Mouse (Mus musculus) Patski (cell line): ENCODE results near the gene Iqcf1. TPM values are rescaled to one million over a fixed set of nuclear protein-coding genes. Genes with fewer than 3 reads are reported as not detected.

ENCODE experiments used
- ATAC-seq: fragments of 100-300 bp; one replicate; pipeline ENCODE4 v1.8.0; 2021
- CTCF ChIA-PET: fragments of 350-600 bp; sonication (Branson Sonifier 250); formaldehyde crosslinking; loops from one replicate; lab custom pipeline; 2022; ENCODE audit warnings: inconsistent platforms; lab: Charles Lee
- POLR2A ChIA-PET: fragments of 350-600 bp; sonication (Branson Sonifier 250); formaldehyde crosslinking; loops from one replicate; lab custom pipeline; 2022; ENCODE audit warnings: antibody characterized with exemption, inconsistent platforms; lab: Charles Lee
- DNase-seq: peaks from one replicate; pipeline ENCODE4 v3.0.0-alpha.2; 2011; ENCODE audit warnings: low read depth, low spot score
- H3K27me3 ChIP-seq: fragments of 371-371 bp; one replicate; pipeline ENCODE4 v1.5.1; 2021
- CTCF ChIP-seq: fragments of 100-300 bp; IDR thresholded peaks from one replicate; pipeline ENCODE4 v1.5.1; 2021
- in situ Hi-C: fragments of 300-500 bp; cut with MboI; formaldehyde crosslinking; loops from 3 replicates; pipeline ENCODE4 v1.11.1; 2018; ENCODE audit warnings: low pct_unique_long_range_greater_than_20kb, mixed read lengths
- polyA plus RNA-seq: library from polyadenylated mRNA; unstranded; gene quantifications from one replicate; pipeline ENCODE4 v1.2.3, GENCODE M21; 2021

Iqcf1 gene
- polyA plus RNA-seq, 1 experiment from 2014 or later: not detected

GRCm38 (mm10) chr9:106473081-106473752 is 26.6 kb upstream of the Iqcf1 start:
- in situ Hi-C loops: no loop called here
- CTCF ChIA-PET: interaction anchor here (0.8 to 1.4 kb wide), 4 partner anchors 20 to 52 kb away, joined by 3 to 6 read pairs (median 4); partner anchors contain the start of genes Pcbp4 and Rpl29
- DNase-seq (no peak), ATAC-seq (no peak)
- no peaks in the 10 kb centered on the region for H3K27me3 ChIP-seq
- POLR2A ChIA-PET: interaction anchor here (1.1 kb wide), 2 partner anchors 13 to 32 kb away, joined by 3 read pairs; no protein-coding TSS in a partner anchor
- TF ChIP-seq CTCF: no peak

- no peak for TF ChIP-seq CTCF
- ChIA-PET CTCF (interaction anchor here (0.8 to 1.4 kb wide), 6 partner anchors 20 to 53 kb away, joined by 3 to 7 read pairs (median 4); partner anchors contain the start of genes Abhd14a, Pcbp4 and Rpl29), POLR2A (interaction anchor here (1.1 to 1.6 kb wide), 4 partner anchors 13 to 35 kb away, joined by 3 to 6 read pairs (median 4); partner anchors contain the start of gene Acy1)
- in situ Hi-C loops: no loop called here
- H3K27me3 ChIP-seq: no peaks in the 10 kb centered on the region
- ATAC-seq (no peak), DNase-seq (no peak)
These were observed 26.0 kb upstream of the Iqcf1 start for GRCm38 (mm10) chr9:106473753-106474105.

- no peak for TF ChIP-seq CTCF
- in situ Hi-C loops: no loop called here
These were observed 25.3 kb upstream of the Iqcf1 start for GRCm38 (mm10) chr9:106474456-106474855.

GRCm38 (mm10) chr9:106475046-106475445 is 24.7 kb upstream of the Iqcf1 start:
- POLR2A ChIA-PET: interaction anchor here (1.5 to 2.0 kb wide), 3 partner anchors 24 to 45 kb away, joined by 4 to 12 read pairs (median 6); partner anchors contain the start of gene Acy1
- no peak for DNase-seq

More at GRCm38 (mm10) chr9:106474456-106474855, 25.3 kb upstream of the Iqcf1 start:
- CTCF ChIA-PET: interaction anchor here (0.8 to 3.7 kb wide), 7 partner anchors 21 to 53 kb away, joined by 3 to 33 read pairs (median 4); partner anchors contain the start of genes Abhd14a, Pcbp4 and Rpl29
- DNase-seq (no peak), ATAC-seq (peak; percentile 5)
- no peaks in the 10 kb centered on the region for H3K27me3 ChIP-seq
- POLR2A ChIA-PET: interaction anchor here (1.1 to 1.6 kb wide), 4 partner anchors 14 to 36 kb away, joined by 3 to 6 read pairs (median 4); partner anchors contain the start of gene Acy1

GRCm38 (mm10) chr9:106475663-106476001 is 24.1 kb upstream of the Iqcf1 start, which contains the start of gene Rrp9:
Rrp9 (plus strand) TSS chr9:106475963.
- in situ Hi-C loops: loop anchor here (5.0 kb wide), 2 partner anchors 38 to 103 kb away; partner anchors contain the start of gene Acy1
- ChIA-PET POLR2A (interaction anchor here (1.1 to 2.0 kb wide), 4 partner anchors 22 to 314 kb away, joined by 3 to 12 read pairs (median 5); partner anchors contain the start of genes Pcbp4 and Rad54l2), CTCF (interaction anchor here (0.9 to 3.7 kb wide), 10 partner anchors 18 to 270 kb away, joined by 3 to 33 read pairs (median 5); partner anchors contain the start of genes Abhd14a and Rpl29)
- no peak for DNase-seq
- TF ChIP-seq CTCF: no peak
- ATAC-seq: no peak
- no peaks in the 10 kb centered on the region for H3K27me3 ChIP-seq

More at GRCm38 (mm10) chr9:106475046-106475445, 24.7 kb upstream of the Iqcf1 start:
- CTCF ChIA-PET: interaction anchor here (0.9 to 3.7 kb wide), 3 partner anchors 26 to 46 kb away, joined by 3 to 33 read pairs (median 31); partner anchors contain the start of genes Abhd14a and Rpl29
- H3K27me3 ChIP-seq: no peaks in the 10 kb centered on the region
- no peak for TF ChIP-seq CTCF
- ATAC-seq: no peak
- in situ Hi-C loops: loop anchor here (5.0 kb wide), 2 partner anchors 38 to 103 kb away; partner anchors contain the start of gene Acy1

GRCm38 (mm10) chr9:106476002-106476923 is 23.5 kb upstream of the Iqcf1 start:
- TF ChIP-seq CTCF: no peak
- peak; percentile 92 for DNase-seq
- POLR2A ChIA-PET: interaction anchor here (0.7 to 2.0 kb wide), 6 partner anchors 22 to 313 kb away, joined by 3 to 12 read pairs (median 4); partner anchors contain the start of genes Pcbp4 and Rad54l2

GRCm38 (mm10) chr9:106476924-106477484 is 22.8 kb upstream of the Iqcf1 start, which contains the start of gene Parp3:
Parp3 (minus strand) TSS chr9:106476949.
- no peaks in the 10 kb centered on the region for H3K27me3 ChIP-seq
- CTCF ChIA-PET: interaction anchor here (0.6 to 3.7 kb wide), 27 partner anchors 14 to 305 kb away, joined by 3 to 33 read pairs (median 4); partner anchors contain the start of genes Abhd14a, Acy1 and Rpl29
- DNase-seq (no peak), ATAC-seq (peak; percentile 91)
- in situ Hi-C loops: loop anchor here (5.0 kb wide), 2 partner anchors 40 to 105 kb away; partner anchors contain the start of gene Acy1
- POLR2A ChIA-PET: interaction anchor here (0.7 to 2.0 kb wide), 6 partner anchors 23 to 312 kb away, joined by 3 to 12 read pairs (median 4); partner anchors contain the start of genes Pcbp4 and Rad54l2
- no peak for TF ChIP-seq CTCF

More at GRCm38 (mm10) chr9:106476002-106476923, 23.5 kb upstream of the Iqcf1 start:
- no peaks in the 10 kb centered on the region for H3K27me3 ChIP-seq
- in situ Hi-C loops: loop anchor here (5.0 kb wide), 2 partner anchors 39 to 104 kb away; partner anchors contain the start of gene Acy1
- peak; percentile 70 for ATAC-seq
- CTCF ChIA-PET: interaction anchor here (0.7 to 3.7 kb wide), 25 partner anchors 14 to 304 kb away, joined by 3 to 33 read pairs (median 4); partner anchors contain the start of genes Abhd14a, Acy1 and Rpl29

GRCm38 (mm10) chr9:106477649-106478048 is 22.1 kb upstream of the Iqcf1 start:
- TF ChIP-seq CTCF: no peak
- POLR2A ChIA-PET: interaction anchor here (0.8 kb wide), 1 partner anchor 25 kb away, joined by 3 read pairs; the partner anchor contains the start of gene Pcbp4
- H3K27me3 ChIP-seq: no peaks in the 10 kb centered on the region
- CTCF ChIA-PET: interaction anchor here (0.6 to 3.7 kb wide), 19 partner anchors 18 to 306 kb away, joined by 3 to 33 read pairs (median 4); partner anchors contain the start of genes Abhd14a, Acy1 and Rpl29
- DNase-seq (no peak), ATAC-seq (no peak)
- in situ Hi-C loops: loop anchor here (5.0 kb wide), 2 partner anchors 40 to 105 kb away; partner anchors contain the start of gene Acy1
